Mouse (Mus musculus): ENCODE measurements at regions not wholly inside any gene's neighbourhood (a gene's known extent, or its start where the extent isn't known, plus 50 kb on each side); places are given as distances from the start of the nearest gene placed in this dataset.

- WGBS = 85% methylated on average over 4 of the region's 4 CpGs
- ATAC-seq (ENCODE audit: low FRiP score) = no peak
Measured at GRCm38 (mm10) chr6:139014526-139014925, 356.2 kb upstream of the Igbp1b start.

GRCm38 (mm10) chr6:139010501-139010900 is 352.2 kb upstream of the Igbp1b start:
- WGBS = 78% methylated on average over 4 of the region's 4 CpGs

More at GRCm38 (mm10) chr6:139014526-139014925, 356.2 kb upstream of the Igbp1b start:
- Histone ChIP-seq H3K4me2 (no peak overlapping the region), H3K9ac (replicated peaks) (no peak overlapping the region), H3K9me3 (replicated peaks) (no peaks in the 10 kb centered on the region), H3K4me1 (no peaks in the 10 kb centered on the region), H3K4me3 (replicated peaks) (no peak overlapping the region), H3K27ac (replicated peaks) (no peak overlapping the region), H3K36me3 (no peaks in the 10 kb centered on the region), H3K27me3 (replicated peaks) (no peaks in the 10 kb centered on the region)

More at GRCm38 (mm10) chr6:139010501-139010900, 352.2 kb upstream of the Igbp1b start:
- Histone ChIP-seq H3K4me3 (replicated peaks) (no peak overlapping the region), H3K9ac (replicated peaks) (no peak overlapping the region), H3K27me3 (replicated peaks) (no peaks in the 10 kb centered on the region), H3K27ac (replicated peaks) (no peak overlapping the region), H3K9me3 (replicated peaks) (no peaks in the 10 kb centered on the region), H3K4me2 (no peak overlapping the region), H3K4me1 (no peaks in the 10 kb centered on the region), H3K36me3 (no peaks in the 10 kb centered on the region)
- no peak for ATAC-seq (ENCODE audit: low FRiP score)
